Mouse (Mus musculus): ENCODE measurements at regions not wholly inside any gene's neighbourhood (a gene's known extent, or its start where the extent isn't known, plus 50 kb on each side); places are given as distances from the start of the nearest gene placed in this dataset.
A peak's percentile ranks its signal among the peaks of the same experiment; 100 is the strongest.

DNA sequence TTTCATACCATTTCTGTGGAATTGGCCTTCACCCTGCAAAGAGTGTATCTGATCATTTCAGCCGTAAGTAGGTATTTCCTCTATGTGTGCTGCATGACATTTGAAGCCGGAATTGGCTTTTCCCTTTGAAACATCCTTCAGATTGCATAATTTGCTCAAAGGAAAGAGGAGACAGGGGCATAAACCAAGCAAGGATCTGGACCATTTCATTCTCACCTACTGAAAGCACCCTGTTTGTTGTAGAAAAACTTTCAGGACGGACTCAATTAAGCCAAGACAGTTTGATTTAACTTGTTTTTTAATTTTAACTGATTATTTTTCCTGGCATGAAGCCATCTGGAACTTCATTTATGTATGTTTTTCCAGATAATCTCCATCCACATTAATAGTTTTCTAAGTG, 340.0 kb upstream of the Jag1 start:
- H3K27ac ChIP-seq (ENCODE audit: low read depth, low read length) = no peak overlapping the region
- 62% methylated on average over 3 of the region's 3 CpGs for WGBS
- no peak overlapping the region for H3K4me2 ChIP-seq (replicated peaks; ENCODE audit: low read depth, low read length)
- H3K4me3 ChIP-seq (ENCODE audit: low read length) = no peak overlapping the region
- H3K27me3 ChIP-seq (ENCODE audit: control insufficient read depth, insufficient read depth, low read length) = no peaks in the 10 kb centered on the region
- H3K36me3 ChIP-seq (ENCODE audit: control insufficient read depth, insufficient read depth, low read length) = no peaks in the 10 kb centered on the region
- no peak for ATAC-seq (ENCODE audit: low FRiP score, low TSS enrichment)
- H3K4me1 ChIP-seq (ENCODE audit: control insufficient read depth, insufficient read depth, low read length) = no peaks in the 10 kb centered on the region
- no peak overlapping the region for H3K9ac ChIP-seq (ENCODE audit: low read depth, low read length)
- no peaks in the 10 kb centered on the region for H3K9me3 ChIP-seq (ENCODE audit: control insufficient read depth, low read length)

DNA sequence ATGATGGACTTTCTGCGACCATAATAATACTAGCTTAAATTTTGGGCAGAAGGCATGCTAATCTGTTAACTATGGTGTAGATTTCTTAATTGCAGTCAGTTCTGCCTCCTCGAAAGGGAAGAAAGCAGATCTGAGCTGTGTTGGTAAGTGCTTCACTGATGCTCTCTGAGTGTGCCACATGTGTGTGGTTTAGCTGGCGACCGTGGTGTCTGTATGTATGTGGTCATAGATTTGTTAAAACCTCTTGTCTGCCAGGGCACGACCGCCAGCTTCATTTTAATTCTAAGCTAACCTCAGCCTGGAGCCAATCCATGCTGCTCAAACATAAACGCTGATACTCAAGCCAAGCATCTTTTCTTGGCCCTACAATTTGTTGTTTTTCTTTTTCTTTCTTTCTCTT, 330.5 kb upstream of the Jag1 start:
- Histone ChIP-seq H3K4me3 (ENCODE audit: low read length) (no peak overlapping the region), H3K27ac (ENCODE audit: low read depth, low read length) (no peak overlapping the region), H3K27me3 (ENCODE audit: control insufficient read depth, insufficient read depth, low read length) (no peaks in the 10 kb centered on the region), H3K4me2 (replicated peaks; ENCODE audit: low read depth, low read length) (no peak overlapping the region), H3K9ac (ENCODE audit: low read depth, low read length) (no peak overlapping the region), H3K36me3 (ENCODE audit: control insufficient read depth, insufficient read depth, low read length) (no peaks in the 10 kb centered on the region), H3K9me3 (ENCODE audit: control insufficient read depth, low read length) (no peaks in the 10 kb centered on the region), H3K4me1 (ENCODE audit: control insufficient read depth, insufficient read depth, low read length) (no peaks in the 10 kb centered on the region)
- WGBS = 87% methylated on average over 7 of the region's 7 CpGs
- ATAC-seq (ENCODE audit: low FRiP score, low TSS enrichment) = no peak

- Histone ChIP-seq H3K4me3 (ENCODE audit: low read length) (no peak overlapping the region), H3K4me1 (ENCODE audit: control insufficient read depth, insufficient read depth, low read length) (peaks cover 3% of the 10 kb centered on the region; the same call in 1 of the 2 replicates), H3K36me3 (ENCODE audit: control insufficient read depth, insufficient read depth, low read length) (no peaks in the 10 kb centered on the region), H3K9me3 (ENCODE audit: control insufficient read depth, low read length) (no peaks in the 10 kb centered on the region), H3K27ac (ENCODE audit: low read depth, low read length) (no peak overlapping the region; the same call in 1 of the 2 replicates), H3K27me3 (ENCODE audit: control insufficient read depth, insufficient read depth, low read length) (no peaks in the 10 kb centered on the region), H3K4me2 (replicated peaks; ENCODE audit: low read depth, low read length) (no peak overlapping the region), H3K9ac (ENCODE audit: low read depth, low read length) (no peak overlapping the region)
- 8% methylated on average over 5 of the region's 5 CpGs for WGBS
- ATAC-seq (ENCODE audit: low FRiP score, low TSS enrichment) = peak; percentile 79; the same call in 1 of the 2 replicates
Observed at GRCm38 (mm10) chr2:137437741-137438140, 321.3 kb upstream of the Jag1 start.

DNA sequence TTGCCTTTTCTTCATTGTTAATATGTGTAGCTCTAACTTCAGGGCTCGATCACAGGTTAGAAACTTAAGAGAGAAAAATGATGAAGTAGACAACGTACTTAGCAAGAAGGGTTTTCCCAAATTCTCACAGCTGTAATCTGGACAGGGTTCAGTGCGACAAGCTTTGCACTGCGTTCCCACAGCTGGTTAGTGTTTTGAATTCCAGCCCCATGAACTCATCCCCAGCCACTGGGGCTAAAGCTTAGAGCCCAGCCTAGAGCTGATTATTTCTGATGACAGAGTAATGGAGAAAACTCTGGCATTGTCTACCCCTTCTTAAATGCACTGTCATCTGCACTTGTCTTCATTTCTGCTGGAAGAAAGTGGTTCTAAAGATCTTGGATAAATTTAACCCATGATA, 319.7 kb upstream of the Jag1 start:
- 56% methylated on average over 4 of the region's 4 CpGs for WGBS
- Histone ChIP-seq H3K27me3 (ENCODE audit: control insufficient read depth, insufficient read depth, low read length) (no peaks in the 10 kb centered on the region), H3K4me2 (replicated peaks; ENCODE audit: low read depth, low read length) (no peak overlapping the region), H3K4me3 (ENCODE audit: low read length) (no peak overlapping the region), H3K27ac (ENCODE audit: low read depth, low read length) (no peak overlapping the region), H3K36me3 (ENCODE audit: control insufficient read depth, insufficient read depth, low read length) (no peaks in the 10 kb centered on the region), H3K9me3 (ENCODE audit: control insufficient read depth, low read length) (no peaks in the 10 kb centered on the region), H3K9ac (ENCODE audit: low read depth, low read length) (no peak overlapping the region), H3K4me1 (ENCODE audit: control insufficient read depth, insufficient read depth, low read length) (peaks cover 3% of the 10 kb centered on the region; the same call in 1 of the 2 replicates)
- ATAC-seq (ENCODE audit: low FRiP score, low TSS enrichment) = no peak

GRCm38 (mm10) chr2:137422656-137423055, 306.2 kb upstream of the Jag1 start:
- H3K9ac ChIP-seq (ENCODE audit: low read depth, low read length) = no peak overlapping the region
- no peak overlapping the region for H3K4me3 ChIP-seq (ENCODE audit: low read length)
- no peaks in the 10 kb centered on the region for H3K27me3 ChIP-seq (ENCODE audit: control insufficient read depth, insufficient read depth, low read length)
- H3K4me1 ChIP-seq (ENCODE audit: control insufficient read depth, insufficient read depth, low read length) = no peaks in the 10 kb centered on the region
- H3K9me3 ChIP-seq (ENCODE audit: control insufficient read depth, low read length) = no peaks in the 10 kb centered on the region
- no peak overlapping the region for H3K4me2 ChIP-seq (replicated peaks; ENCODE audit: low read depth, low read length)
- no peaks in the 10 kb centered on the region for H3K36me3 ChIP-seq (ENCODE audit: control insufficient read depth, insufficient read depth, low read length)
- 67% methylated on average over 3 of the region's 3 CpGs for WGBS
- no peak for ATAC-seq (ENCODE audit: low FRiP score, low TSS enrichment)
- H3K27ac ChIP-seq (ENCODE audit: low read depth, low read length) = no peak overlapping the region

DNA sequence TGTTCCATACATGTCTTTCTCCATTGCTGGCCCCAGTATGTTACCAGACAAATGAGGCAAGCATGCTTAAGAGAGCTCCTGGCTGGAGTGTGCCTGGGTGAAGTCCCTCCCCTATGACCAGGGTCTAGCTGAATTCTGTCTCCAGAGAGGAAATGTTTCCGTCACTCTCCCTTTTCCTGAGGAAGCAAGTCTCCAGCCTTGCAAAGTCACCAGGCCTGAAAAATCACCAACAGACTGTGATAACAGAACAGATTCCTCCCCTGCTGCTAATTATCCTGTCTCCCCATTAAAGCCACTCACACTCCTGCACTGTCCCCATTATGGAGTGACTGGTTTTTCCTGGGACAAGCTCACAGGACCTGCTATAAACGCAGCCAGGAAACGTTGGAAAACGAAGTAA, 303.2 kb upstream of the Jag1 start:
- no peak overlapping the region for H3K27ac ChIP-seq (ENCODE audit: low read depth, low read length)
- 21% methylated on average over 4 of the region's 4 CpGs for WGBS
- H3K4me3 ChIP-seq (ENCODE audit: low read length) = no peak overlapping the region
- H3K9me3 ChIP-seq (ENCODE audit: control insufficient read depth, low read length) = no peaks in the 10 kb centered on the region
- no peak overlapping the region for H3K4me2 ChIP-seq (replicated peaks; ENCODE audit: low read depth, low read length)
- H3K27me3 ChIP-seq (ENCODE audit: control insufficient read depth, insufficient read depth, low read length) = no peaks in the 10 kb centered on the region
- H3K36me3 ChIP-seq (ENCODE audit: control insufficient read depth, insufficient read depth, low read length) = no peaks in the 10 kb centered on the region
- peak; percentile 39; the same call in 1 of the 2 replicates for ATAC-seq (ENCODE audit: low FRiP score, low TSS enrichment)
- H3K4me1 ChIP-seq (ENCODE audit: control insufficient read depth, insufficient read depth, low read length) = no peaks in the 10 kb centered on the region
- H3K9ac ChIP-seq (ENCODE audit: low read depth, low read length) = no peak overlapping the region

GRCm38 (mm10) chr2:137417691-137418090, 301.2 kb upstream of the Jag1 start:
- Histone ChIP-seq H3K4me3 (ENCODE audit: low read length) (no peak overlapping the region), H3K27me3 (ENCODE audit: control insufficient read depth, insufficient read depth, low read length) (no peaks in the 10 kb centered on the region), H3K9me3 (ENCODE audit: control insufficient read depth, low read length) (no peaks in the 10 kb centered on the region), H3K9ac (ENCODE audit: low read depth, low read length) (no peak overlapping the region), H3K36me3 (ENCODE audit: control insufficient read depth, insufficient read depth, low read length) (no peaks in the 10 kb centered on the region), H3K27ac (ENCODE audit: low read depth, low read length) (no peak overlapping the region), H3K4me2 (replicated peaks; ENCODE audit: low read depth, low read length) (no peak overlapping the region), H3K4me1 (ENCODE audit: control insufficient read depth, insufficient read depth, low read length) (no peaks in the 10 kb centered on the region)
- ATAC-seq (ENCODE audit: low FRiP score, low TSS enrichment) = no peak
- 56% methylated on average over 6 of the region's 6 CpGs for WGBS

DNA sequence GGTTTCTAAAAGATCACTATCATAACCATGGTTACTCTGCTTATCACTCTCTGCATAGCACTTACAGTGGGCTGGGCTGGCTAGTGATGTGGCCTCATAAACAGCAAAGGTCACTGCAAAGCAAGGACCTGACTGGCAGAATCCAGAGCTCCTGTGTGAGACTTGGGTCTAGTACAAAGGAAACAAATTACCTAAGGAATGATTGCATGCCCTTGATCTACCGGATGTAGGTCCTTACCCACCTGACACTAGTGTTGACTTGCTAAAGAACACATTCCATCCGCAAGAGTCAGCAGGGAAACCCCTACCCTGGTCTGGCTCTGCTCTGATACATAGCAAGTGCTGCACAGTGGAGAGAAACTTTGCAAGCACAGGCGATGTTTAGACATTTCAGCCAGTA, 297.0 kb upstream of the Jag1 start:
- Histone ChIP-seq H3K4me2 (replicated peaks; ENCODE audit: low read depth, low read length) (no peak overlapping the region), H3K4me1 (ENCODE audit: control insufficient read depth, insufficient read depth, low read length) (no peaks in the 10 kb centered on the region), H3K27me3 (ENCODE audit: control insufficient read depth, insufficient read depth, low read length) (no peaks in the 10 kb centered on the region), H3K27ac (ENCODE audit: low read depth, low read length) (no peak overlapping the region), H3K4me3 (ENCODE audit: low read length) (no peak overlapping the region), H3K9ac (ENCODE audit: low read depth, low read length) (no peak overlapping the region), H3K9me3 (ENCODE audit: control insufficient read depth, low read length) (no peaks in the 10 kb centered on the region), H3K36me3 (ENCODE audit: control insufficient read depth, insufficient read depth, low read length) (no peaks in the 10 kb centered on the region)
- 75% methylated on average over 3 of the region's 3 CpGs for WGBS
- ATAC-seq (ENCODE audit: low FRiP score, low TSS enrichment) = 0 out of 2 replicates have a peak, but pooled peaks have one; percentile 62

DNA sequence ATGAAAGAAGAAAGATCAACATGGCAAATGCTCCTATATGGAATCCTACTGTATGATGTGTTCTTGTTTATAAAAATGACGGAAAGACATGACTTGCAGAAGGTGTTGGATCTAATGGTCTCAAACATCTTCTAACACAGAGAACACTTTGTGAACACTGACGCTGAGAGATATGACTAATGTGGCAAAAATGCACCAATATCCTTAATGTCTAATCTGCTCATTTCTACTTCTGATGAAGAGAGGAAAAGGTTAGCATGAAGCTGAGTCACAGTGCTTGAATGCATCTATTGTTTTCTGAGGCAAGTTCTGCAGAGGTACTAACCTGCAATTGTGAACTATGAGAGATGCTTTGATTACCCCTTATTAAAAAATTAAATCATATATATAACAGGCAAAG, 293.2 kb upstream of the Jag1 start:
- Histone ChIP-seq H3K4me3 (ENCODE audit: low read length) (no peak overlapping the region), H3K36me3 (ENCODE audit: control insufficient read depth, insufficient read depth, low read length) (no peaks in the 10 kb centered on the region), H3K9me3 (ENCODE audit: control insufficient read depth, low read length) (no peaks in the 10 kb centered on the region), H3K4me1 (ENCODE audit: control insufficient read depth, insufficient read depth, low read length) (no peaks in the 10 kb centered on the region), H3K9ac (ENCODE audit: low read depth, low read length) (no peak overlapping the region), H3K27me3 (ENCODE audit: control insufficient read depth, insufficient read depth, low read length) (no peaks in the 10 kb centered on the region), H3K27ac (ENCODE audit: low read depth, low read length) (no peak overlapping the region), H3K4me2 (replicated peaks; ENCODE audit: low read depth, low read length) (no peak overlapping the region)
- WGBS = 82% methylated on average over 2 of the region's 2 CpGs
- ATAC-seq (ENCODE audit: low FRiP score, low TSS enrichment) = no peak

GRCm38 (mm10) chr2:137408294-137408693, 291.9 kb upstream of the Jag1 start:
- Histone ChIP-seq H3K9me3 (ENCODE audit: control insufficient read depth, low read length) (no peaks in the 10 kb centered on the region), H3K4me3 (ENCODE audit: low read length) (no peak overlapping the region), H3K27me3 (ENCODE audit: control insufficient read depth, insufficient read depth, low read length) (no peaks in the 10 kb centered on the region), H3K4me2 (replicated peaks; ENCODE audit: low read depth, low read length) (no peak overlapping the region), H3K4me1 (ENCODE audit: control insufficient read depth, insufficient read depth, low read length) (no peaks in the 10 kb centered on the region), H3K9ac (ENCODE audit: low read depth, low read length) (no peak overlapping the region), H3K27ac (ENCODE audit: low read depth, low read length) (no peak overlapping the region), H3K36me3 (ENCODE audit: control insufficient read depth, insufficient read depth, low read length) (no peaks in the 10 kb centered on the region)
- WGBS = 63% methylated on average over 2 of the region's 2 CpGs
- ATAC-seq (ENCODE audit: low FRiP score, low TSS enrichment) = no peak

Data from kidney, embryonic 14.5 days (tissue).